Mouse (Mus musculus) limb, embryonic 11.5 days (tissue): Measurements from ENCODE around the gene Maml3. TPM values are rescaled to one million over a fixed set of nuclear protein-coding genes. Genes with fewer than 3 reads are reported as not detected.

Experiments used
- ATAC-seq: fragments of 200-750 bp; cut with Nextera tagmentation; 2 replicates; pipeline ENCODE4 v1.8.0; 2017; ENCODE audit warnings: low read depth; ENCODE audit not compliant: insufficient number of reproducible peaks, low FRiP score, low TSS enrichment
- DNase-seq: peaks from one replicate; pipeline ENCODE4 v3.0.0-alpha.2; 2015; ENCODE audit warnings: low spot score
- H3K27ac ChIP-seq: fragments of 300-500 bp; sonication (generic); replicated peaks from 2 replicates; pipeline ENCODE4 v1.5.1; 2014; ENCODE audit warnings: low read depth, mild to moderate bottlenecking, low read length
- H3K27me3 ChIP-seq: fragments of 300-500 bp; sonication (generic); 2 replicates; pipeline ENCODE4 v1.6.1; 2014; ENCODE audit warnings: mild to moderate bottlenecking, low read length, mixed read lengths; ENCODE audit not compliant: control insufficient read depth, insufficient read depth
- H3K36me3 ChIP-seq: fragments of 300-500 bp; sonication (generic); 2 replicates; pipeline ENCODE4 v1.6.1; 2014; ENCODE audit warnings: mild to moderate bottlenecking, low read length, moderate library complexity, mixed read lengths; ENCODE audit not compliant: control insufficient read depth, insufficient read depth
- H3K4me1 ChIP-seq: fragments of 300-500 bp; sonication (generic); 2 replicates; pipeline ENCODE4 v1.6.1; 2014; ENCODE audit warnings: low read length, mixed read lengths; ENCODE audit not compliant: control insufficient read depth, insufficient read depth
- H3K4me2 ChIP-seq: fragments of 300-500 bp; sonication (generic); 2 replicates; pipeline ENCODE4 v1.6.1; 2014; ENCODE audit warnings: low read depth, mild to moderate bottlenecking, moderate library complexity; ENCODE audit not compliant: severe bottlenecking
- H3K4me3 ChIP-seq: fragments of 300-500 bp; sonication (generic); 2 replicates; pipeline ENCODE4 v1.5.1; 2014; ENCODE audit warnings: low read depth, low read length
- H3K9ac ChIP-seq: fragments of 300-500 bp; sonication (generic); 2 replicates; pipeline ENCODE4 v1.6.1; 2014; ENCODE audit warnings: mild to moderate bottlenecking, low read length
- H3K9me3 ChIP-seq: fragments of 300-500 bp; sonication (generic); 2 replicates; pipeline ENCODE4 v1.6.1; 2016; ENCODE audit warnings: low read length; ENCODE audit not compliant: control insufficient read depth
- WGBS: fragments of 180-500 bp; shearing (Covaris S2); extraction: QIAGEN DNeasy Blood & Tissue Kit; methylation state at CpG from one replicate; pipeline ENCODE4 v1.1.7; 2014; 5-methylcytosine and 5-hydroxymethylcytosine counted together
- polyA plus RNA-seq: library from polyadenylated mRNA; unstranded; fragments of >200 nt; fragmentation: Nextera tagmentation; extraction: Ambion mirVana; gene quantifications from 2 replicates; pipeline ENCODE4 v1.2.1, GENCODE M21; 2014

The Maml3 gene
- polyA plus RNA-seq, 1 experiment from 2014 or later = 4.3 TPM

- no peak overlapping the region for H3K4me2 ChIP-seq
- 90% methylated on average over 10 of the region's 10 CpGs for WGBS
These were observed 213.2 kb downstream of the Maml3 start for GRCm38 (mm10) chr3:51891562-51892119.

GRCm38 (mm10) chr3:51890181-51890580 is 214.7 kb downstream of the Maml3 start:
- Histone ChIP-seq H3K4me3 (no peak overlapping the region), H3K27ac (no peak overlapping the region), H3K4me2 (no peak overlapping the region), H3K4me1 (peaks cover 14% of the 10 kb centered on the region), H3K36me3 (no peaks in the 10 kb centered on the region), H3K9me3 (no peaks in the 10 kb centered on the region), H3K9ac (no peak overlapping the region), H3K27me3 (no peaks in the 10 kb centered on the region)
- WGBS = 65% methylated on average over 4 of the region's 4 CpGs
- no peak for DNase-seq
- ATAC-seq = no peak

More at GRCm38 (mm10) chr3:51891562-51892119, 213.2 kb downstream of the Maml3 start:
- ATAC-seq = no peak
- H3K9me3 ChIP-seq = no peaks in the 10 kb centered on the region
- H3K4me3 ChIP-seq = no peak overlapping the region
- H3K4me1 ChIP-seq = peaks cover 14% of the 10 kb centered on the region
- H3K27ac ChIP-seq = no peak overlapping the region
- no peak for DNase-seq
- no peak overlapping the region for H3K9ac ChIP-seq
- H3K27me3 ChIP-seq = no peaks in the 10 kb centered on the region
- H3K36me3 ChIP-seq = no peaks in the 10 kb centered on the region

- Histone ChIP-seq H3K9ac (no peak overlapping the region), H3K9me3 (no peaks in the 10 kb centered on the region), H3K36me3 (no peaks in the 10 kb centered on the region), H3K4me1 (peaks cover 14% of the 10 kb centered on the region), H3K27me3 (no peaks in the 10 kb centered on the region), H3K4me2 (no peak overlapping the region), H3K4me3 (no peak overlapping the region), H3K27ac (no peak overlapping the region)
- ATAC-seq = no peak
- no peak for DNase-seq
- WGBS = 66% methylated on average over 5 of the region's 5 CpGs
These were observed 215.1 kb downstream of the Maml3 start for GRCm38 (mm10) chr3:51889776-51890175.

GRCm38 (mm10) chr3:51888662-51889433 is 216.0 kb downstream of the Maml3 start:
- H3K36me3 ChIP-seq = no peaks in the 10 kb centered on the region
- no peaks in the 10 kb centered on the region for H3K9me3 ChIP-seq
- H3K27me3 ChIP-seq = no peaks in the 10 kb centered on the region
- H3K4me1 ChIP-seq = peaks cover 14% of the 10 kb centered on the region
- peak; percentile 70 for ATAC-seq
- peak overlapping the region; percentile 34 for H3K4me2 ChIP-seq
- DNase-seq = peak; percentile 66
- no peak overlapping the region for H3K9ac ChIP-seq
- 6% methylated on average over 20 of the region's 20 CpGs for WGBS
- H3K4me3 ChIP-seq = peak overlapping the region; percentile 3; the same call in 1 of the 2 replicates
- H3K27ac ChIP-seq = no peak overlapping the region

- H3K4me1 ChIP-seq = peaks cover 14% of the 10 kb centered on the region
- no peaks in the 10 kb centered on the region for H3K27me3 ChIP-seq
- peak overlapping the region; percentile 3; the same call in 1 of the 2 replicates for H3K4me3 ChIP-seq
- H3K9ac ChIP-seq = no peak overlapping the region
- no peaks in the 10 kb centered on the region for H3K36me3 ChIP-seq
- no peaks in the 10 kb centered on the region for H3K9me3 ChIP-seq
- DNase-seq (peak; percentile 58), ATAC-seq (no peak)
- 2% methylated on average over 7 of the region's 8 CpGs for WGBS
- H3K27ac ChIP-seq = no peak overlapping the region
- peak overlapping the region; percentile 34 for H3K4me2 ChIP-seq
These were observed 216.6 kb downstream of the Maml3 start for GRCm38 (mm10) chr3:51888295-51888661.

GRCm38 (mm10) chr3:51885920-51886319 is 219.0 kb downstream of the Maml3 start:
- WGBS = 55% methylated on average over 5 of the region's 5 CpGs
- H3K4me3 ChIP-seq = no peak overlapping the region
- no peak overlapping the region for H3K9ac ChIP-seq
- H3K27me3 ChIP-seq = no peaks in the 10 kb centered on the region
- no peak for ATAC-seq
- no peak for DNase-seq
- no peaks in the 10 kb centered on the region for H3K36me3 ChIP-seq
- H3K4me1 ChIP-seq = peaks cover 16% of the 10 kb centered on the region
- no peak overlapping the region for H3K27ac ChIP-seq
- H3K4me2 ChIP-seq = no peak overlapping the region
- no peaks in the 10 kb centered on the region for H3K9me3 ChIP-seq

- no peaks in the 10 kb centered on the region for H3K36me3 ChIP-seq
- H3K4me2 ChIP-seq = no peak overlapping the region
- no peak overlapping the region for H3K27ac ChIP-seq
- H3K4me1 ChIP-seq = peaks cover 16% of the 10 kb centered on the region
- DNase-seq = no peak
- H3K9ac ChIP-seq = no peak overlapping the region
- no peak overlapping the region for H3K4me3 ChIP-seq
- no peaks in the 10 kb centered on the region for H3K9me3 ChIP-seq
- no peaks in the 10 kb centered on the region for H3K27me3 ChIP-seq
- no peak for ATAC-seq
- 95% methylated on average over 5 of the region's 5 CpGs for WGBS
These were observed 219.4 kb downstream of the Maml3 start for GRCm38 (mm10) chr3:51885487-51885886.

- H3K4me3 ChIP-seq = no peak overlapping the region
- DNase-seq (peak; percentile 47), ATAC-seq (peak; percentile 54; the same call in 1 of the 2 replicates)
- H3K27ac ChIP-seq = no peak overlapping the region
- no peaks in the 10 kb centered on the region for H3K27me3 ChIP-seq
- no peaks in the 10 kb centered on the region for H3K9me3 ChIP-seq
- H3K9ac ChIP-seq = no peak overlapping the region
- 40% methylated on average over 10 of the region's 10 CpGs for WGBS
- no peak overlapping the region for H3K4me2 ChIP-seq
- H3K36me3 ChIP-seq = no peaks in the 10 kb centered on the region
- H3K4me1 ChIP-seq = peaks cover 7% of the 10 kb centered on the region
These were observed 222.9 kb downstream of the Maml3 start for GRCm38 (mm10) chr3:51881981-51882380.
